Mouse (Mus musculus) testis, adult 2 months (tissue): ENCODE measurements around the gene Xrcc3.

Experiments
- CTCF ChIP-seq: fragments of 200-500 bp; IDR thresholded peaks from 2 replicates; pipeline ENCODE4 v1.5.1; 2012; ENCODE audit warnings: low read depth, mild to moderate bottlenecking, inconsistent platforms, low read length, moderate library complexity; ENCODE audit not compliant: control insufficient read depth, insufficient read depth, insufficient replicate concordance
- POLR2A ChIP-seq: fragments of 200-500 bp; IDR thresholded peaks from 2 replicates; pipeline ENCODE4 v1.6.1; 2012; ENCODE audit warnings: low read depth, mild to moderate bottlenecking, inconsistent platforms, low read length, moderate library complexity; ENCODE audit not compliant: control insufficient read depth

DNA sequence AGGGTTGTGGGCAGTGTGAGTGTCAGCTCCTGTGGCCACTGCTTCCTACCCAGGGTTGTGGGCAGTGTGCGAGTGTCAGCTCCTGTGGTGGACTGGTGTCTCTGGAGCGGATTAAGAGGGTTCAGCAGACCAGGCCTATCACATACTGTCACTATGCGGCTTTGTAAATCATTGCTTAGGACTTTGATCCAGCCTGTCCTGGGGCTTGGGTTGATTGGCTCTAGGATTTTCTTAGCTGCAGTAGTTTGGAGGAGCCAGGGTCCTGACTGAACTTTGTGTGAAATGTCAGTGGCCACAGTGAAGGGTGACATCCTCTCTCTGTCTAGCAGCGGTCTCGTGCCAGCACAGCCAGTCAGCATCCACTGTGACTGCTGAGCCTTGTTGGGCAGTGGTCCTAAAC, 23.6 kb downstream of the Xrcc3 start:
- TF ChIP-seq POLR2A (no peak), CTCF (no peak)
